Mouse (Mus musculus) cerebellum, adult 8-10 months (tissue): ENCODE results near the gene C1ql1.

ENCODE experiments used
- DNase-seq: peaks from one replicate; pipeline ENCODE4 v3.0.0; 2022

Gene C1ql1

DNA sequence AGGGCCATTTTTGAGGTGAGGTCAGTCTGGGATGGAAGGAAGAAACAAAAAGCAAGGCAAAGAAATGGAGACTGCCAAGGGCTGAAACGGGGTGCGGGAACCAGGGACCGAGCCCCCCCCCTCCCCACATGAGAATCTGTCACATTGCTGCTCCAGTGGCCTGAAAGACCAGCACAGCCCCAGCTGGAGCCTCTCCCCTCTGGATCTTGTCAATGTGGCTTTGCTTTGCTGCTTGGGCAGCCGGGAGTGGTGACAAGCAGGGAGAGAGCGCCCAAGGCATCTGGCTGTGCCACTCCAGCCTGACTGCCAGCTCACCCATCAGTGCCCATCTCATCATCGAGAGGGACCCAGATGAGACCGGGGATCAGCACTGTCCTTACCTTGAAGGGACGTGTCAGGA lies 11.2 kb upstream of the C1ql1 start:
- no peak for DNase-seq

DNA sequence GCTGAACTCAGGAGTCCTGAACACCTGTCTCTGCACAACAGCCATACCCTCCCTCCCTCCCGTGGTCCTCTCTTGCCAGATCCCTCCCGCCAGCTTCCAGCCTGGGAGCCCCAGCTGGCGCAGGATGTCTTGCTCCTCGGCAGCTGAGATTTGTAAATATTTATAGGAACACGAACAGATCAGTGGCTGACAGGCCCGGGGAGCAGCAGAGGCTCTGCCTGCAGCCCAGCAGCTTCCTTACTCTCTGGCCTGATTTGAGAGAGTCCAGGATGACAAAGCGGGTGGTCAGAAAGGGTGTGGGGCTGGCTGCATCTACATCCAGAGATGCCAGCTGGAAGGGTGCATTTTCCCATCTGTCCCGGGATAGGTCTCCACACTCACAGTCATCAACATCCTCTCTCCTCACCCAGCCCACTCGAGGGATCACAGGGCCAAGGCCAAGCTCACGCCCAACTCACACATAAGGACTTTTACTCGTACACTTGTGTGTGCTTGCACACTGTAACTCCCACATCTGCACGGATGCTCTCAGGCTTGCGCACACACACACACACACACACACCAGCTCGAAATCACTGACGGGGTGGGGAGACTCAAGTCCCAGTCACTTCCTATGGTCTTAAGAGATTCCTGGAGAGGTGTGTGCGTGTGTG lies 10.6 kb upstream of the C1ql1 start:
- no peak for DNase-seq

DNA sequence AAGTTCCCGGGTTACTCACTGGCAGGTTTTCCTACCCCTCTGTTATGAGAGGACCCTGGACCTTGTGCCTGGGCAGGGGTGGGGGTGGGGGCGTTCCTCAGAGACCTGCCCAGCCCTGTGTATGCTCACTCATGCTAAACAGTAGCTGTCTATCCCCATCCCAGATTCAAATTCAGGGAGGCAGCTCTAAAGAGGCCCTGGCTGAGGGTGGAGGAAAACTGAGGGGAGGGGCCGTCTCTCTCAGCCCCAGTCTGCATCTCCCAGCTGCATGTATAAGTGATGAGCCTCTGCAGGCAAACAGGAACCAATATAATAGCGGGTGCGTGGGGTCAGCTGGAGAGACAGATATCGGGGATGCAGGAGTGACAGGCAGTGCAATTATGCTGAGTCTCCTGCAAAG lies 6.4 kb upstream of the C1ql1 start:
- no peak for DNase-seq

DNA sequence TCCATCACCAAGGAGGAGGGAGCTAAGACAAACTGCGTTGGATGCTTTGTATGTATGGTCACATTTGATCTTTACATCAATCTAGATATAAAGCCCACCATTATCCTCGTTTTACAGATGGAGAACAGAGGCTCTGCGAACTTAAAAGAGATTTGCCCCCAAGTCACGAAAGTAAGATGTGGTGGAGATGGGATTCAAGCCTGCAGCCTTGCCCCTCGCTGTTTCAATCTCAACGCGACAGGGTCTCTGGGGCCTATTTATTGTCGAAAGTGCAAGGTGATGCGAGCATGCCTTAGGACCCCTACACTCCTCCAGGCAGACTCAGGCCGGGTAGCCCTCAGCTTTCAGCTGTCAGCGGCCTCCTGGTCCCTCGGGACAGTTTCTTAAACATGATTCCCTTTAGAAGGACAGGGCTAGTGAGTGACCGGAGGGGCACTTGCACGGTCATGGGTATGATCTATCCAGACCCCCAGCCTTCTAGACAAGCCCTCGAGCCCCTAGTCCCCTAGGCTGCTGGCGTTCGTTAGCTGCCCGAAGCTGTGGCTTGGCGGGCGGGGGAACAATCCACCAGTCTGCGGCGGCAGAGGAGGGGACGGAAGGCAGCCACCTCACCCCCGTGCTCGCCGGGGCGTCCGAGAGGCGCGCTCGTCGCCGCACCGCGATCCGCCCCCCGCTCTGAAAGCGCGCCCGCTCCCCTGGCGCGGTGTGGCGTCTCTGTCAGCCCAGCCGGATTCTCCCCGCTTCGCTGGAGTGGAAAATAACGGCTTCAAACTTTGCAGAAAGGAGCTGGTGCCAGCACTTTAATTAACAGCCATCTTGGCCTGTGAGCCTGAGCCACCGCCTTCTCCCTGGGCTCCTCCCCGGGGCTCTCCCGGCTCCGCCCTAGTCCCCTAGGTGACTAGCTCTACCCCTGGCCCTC lies 1.8 kb upstream of the C1ql1 start:
- no peak for DNase-seq

DNA sequence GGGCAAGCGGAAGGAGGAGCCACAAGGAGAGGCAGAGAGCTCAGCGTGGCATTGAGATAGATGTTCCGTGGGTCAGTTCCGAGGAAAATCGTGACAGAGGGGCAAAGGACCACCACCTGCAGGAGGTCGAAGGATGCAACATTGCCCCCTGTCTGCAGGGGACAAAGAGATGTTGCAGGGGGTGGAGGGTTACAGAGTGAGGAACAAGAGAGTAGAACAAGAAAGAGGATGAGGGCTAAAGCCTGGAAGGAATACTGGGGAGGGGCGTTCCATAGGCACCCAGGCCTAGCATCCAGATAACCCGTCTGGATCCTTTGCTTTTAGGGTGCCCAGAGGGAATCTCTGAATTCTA lies 480 bp upstream of the C1ql1 start:
- no peak for DNase-seq

DNA sequence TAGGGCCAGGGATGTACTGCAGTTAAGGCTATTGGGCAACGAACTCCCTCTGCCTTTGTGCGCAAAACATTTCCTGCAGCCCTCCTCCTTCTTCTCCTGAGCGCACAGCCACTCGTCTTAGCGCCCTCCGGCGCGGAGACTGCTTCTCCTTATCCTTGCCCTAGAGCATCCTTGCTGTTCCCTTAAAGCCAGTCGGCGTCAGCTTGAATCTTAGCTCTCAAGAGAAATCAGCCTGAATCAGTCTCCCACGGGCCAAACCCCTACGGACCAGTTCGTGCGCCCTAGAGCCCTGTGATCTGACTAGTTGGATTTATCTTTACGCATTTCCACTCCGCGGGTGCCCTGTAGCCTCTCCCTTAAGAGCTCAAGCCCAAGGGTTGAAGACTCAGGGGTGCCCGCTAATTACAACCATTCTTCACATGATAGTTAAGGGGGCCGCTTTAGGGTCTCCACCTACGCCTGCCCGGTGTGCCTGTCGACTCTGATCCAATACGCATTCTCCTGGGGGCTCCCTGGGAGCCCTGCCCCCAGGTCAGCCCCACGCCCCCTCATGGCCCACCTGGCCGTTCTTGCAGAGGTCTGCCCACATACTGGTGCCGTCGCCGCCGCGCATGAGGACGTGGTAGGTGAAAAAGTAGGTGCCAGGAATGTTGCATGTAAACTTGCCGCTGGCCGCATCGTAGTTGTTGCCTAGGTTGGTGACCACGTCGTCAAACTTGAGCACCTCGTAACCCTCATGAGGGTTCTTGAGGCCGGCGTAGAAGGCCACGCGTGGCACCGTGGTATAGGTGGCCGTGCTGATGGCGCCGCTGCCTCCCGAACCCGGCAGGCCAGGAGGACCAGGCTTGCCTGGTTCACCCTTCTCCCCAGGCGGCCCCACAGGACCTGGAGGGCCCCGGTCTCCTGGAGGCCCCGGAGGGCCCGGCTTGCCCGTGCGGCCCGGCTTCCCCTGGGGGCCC lies 903 bp downstream of the C1ql1 start:
- DNase-seq: no peak

DNA sequence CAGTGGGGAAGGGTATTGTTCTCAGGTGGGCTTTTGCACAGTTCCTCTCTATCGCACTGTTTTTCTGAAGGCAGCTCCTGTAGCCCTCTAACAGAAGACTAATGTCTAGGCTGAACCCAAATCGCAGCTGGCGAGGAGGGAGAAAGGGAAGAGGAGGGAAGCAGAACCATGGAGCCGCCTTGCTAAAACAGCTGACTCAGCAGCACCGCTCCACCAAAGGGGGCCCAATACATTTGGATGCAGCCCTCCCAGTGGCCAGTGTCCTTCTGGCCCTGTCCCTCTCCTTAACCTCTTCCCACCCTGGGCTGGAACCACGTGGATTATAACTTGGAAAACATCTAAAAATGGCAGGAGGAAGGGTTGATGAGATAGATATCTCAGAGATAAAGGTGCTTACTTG lies 5.3 kb downstream of the C1ql1 start:
- DNase-seq: no peak

DNA sequence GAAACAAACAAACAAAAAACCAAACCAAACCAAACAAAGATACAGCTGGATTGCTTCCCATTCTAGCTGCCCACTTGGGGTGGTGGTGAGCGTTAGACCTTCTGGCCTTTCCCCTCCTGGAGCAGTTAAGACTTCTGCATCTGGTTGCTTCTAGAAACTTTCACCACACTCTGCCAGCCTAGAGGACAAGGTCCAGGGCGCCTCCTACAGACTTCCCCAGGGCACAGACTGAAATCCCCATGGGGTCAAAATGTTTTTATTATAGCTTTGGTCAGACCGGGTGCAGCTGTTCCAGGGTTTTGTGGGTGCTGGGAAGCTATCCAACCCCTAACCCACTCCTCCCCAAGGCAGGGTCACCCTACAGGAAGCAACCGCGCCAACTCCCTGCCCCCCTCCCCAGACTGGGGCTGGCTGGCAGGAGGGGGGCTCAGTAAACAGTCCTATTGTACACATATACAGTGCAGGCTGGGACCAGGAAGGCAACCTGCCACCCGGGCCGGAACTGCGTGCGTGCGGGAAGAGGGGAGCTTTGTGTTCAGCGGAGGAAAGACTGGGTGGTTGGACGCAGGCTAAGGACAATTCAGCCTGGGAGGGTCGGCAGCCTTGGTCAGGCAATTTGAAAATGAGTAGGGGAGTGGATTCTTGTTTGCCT lies 7.3 kb downstream of the C1ql1 start:
- DNase-seq: no peak

DNA sequence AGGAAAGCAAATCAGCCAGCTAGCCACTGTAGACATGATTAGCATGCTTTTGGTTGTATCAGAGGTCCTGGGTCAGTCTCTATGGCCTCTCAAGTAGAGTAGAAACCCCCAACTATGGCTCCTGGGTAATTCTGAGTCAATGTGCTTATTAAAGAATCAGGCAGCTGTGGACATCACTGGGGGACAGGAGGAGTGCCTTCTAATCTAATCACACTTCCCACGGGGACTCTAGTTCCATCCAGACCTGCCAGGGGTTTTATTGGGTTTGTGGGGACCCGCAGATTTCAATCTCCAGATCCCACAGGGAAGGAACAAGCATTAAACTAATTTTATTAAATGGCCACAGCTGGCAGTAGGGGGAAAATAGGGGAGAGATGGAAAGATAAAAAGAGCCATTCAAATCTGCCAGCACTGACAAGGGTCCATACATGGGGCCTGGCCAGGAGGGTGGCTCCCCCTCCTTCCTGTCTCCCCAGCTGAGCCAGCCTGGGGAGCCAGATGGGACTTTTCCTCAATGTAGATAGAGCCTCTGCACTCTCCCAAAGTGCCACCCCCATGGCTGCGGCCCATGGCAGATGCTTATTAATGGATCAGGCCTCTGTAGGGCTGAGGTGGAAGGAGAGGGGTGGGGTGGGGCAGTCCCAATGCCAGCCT lies 8.8 kb downstream of the C1ql1 start:
- DNase-seq: no peak

DNA sequence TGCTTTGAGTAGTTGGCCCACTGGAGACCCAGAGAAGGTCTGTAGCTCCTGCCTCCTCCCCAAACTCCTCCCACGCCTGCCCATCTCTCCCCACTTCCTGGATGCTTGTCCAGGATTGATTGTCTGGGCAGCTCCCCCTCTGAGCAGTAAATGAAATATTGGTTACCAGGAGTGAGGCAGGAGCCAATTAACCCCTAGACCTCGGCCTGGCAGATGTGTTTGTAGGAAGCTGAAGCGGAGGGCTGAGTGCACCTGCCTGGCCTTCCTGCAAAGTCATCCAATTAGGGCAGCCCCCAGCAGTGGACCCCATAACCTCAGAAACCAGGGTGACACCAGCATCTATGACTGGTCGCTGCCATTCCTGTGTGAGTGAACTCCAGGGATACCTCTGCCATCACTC lies 10.2 kb downstream of the C1ql1 start:
- DNase-seq: no peak

DNA sequence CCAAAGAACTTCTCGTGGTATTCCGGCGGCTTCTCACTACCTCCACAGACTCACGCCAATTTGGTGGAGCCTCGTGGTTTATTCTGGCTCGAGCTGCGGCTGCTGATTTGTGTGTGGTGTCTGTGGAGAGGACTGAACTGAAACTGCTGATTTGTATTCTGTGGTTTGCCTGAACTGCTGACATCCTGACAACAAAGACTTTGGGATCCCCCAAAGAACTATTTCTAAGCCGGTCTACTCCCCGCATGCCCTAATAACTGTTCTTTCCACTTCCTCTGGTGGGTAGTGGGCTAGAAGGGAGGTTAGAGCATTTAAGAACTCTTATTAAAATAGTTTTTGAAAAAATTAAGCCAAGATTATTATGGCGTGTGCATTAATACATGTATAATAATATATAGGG lies 15.8 kb downstream of the C1ql1 start:
- no peak for DNase-seq

DNA sequence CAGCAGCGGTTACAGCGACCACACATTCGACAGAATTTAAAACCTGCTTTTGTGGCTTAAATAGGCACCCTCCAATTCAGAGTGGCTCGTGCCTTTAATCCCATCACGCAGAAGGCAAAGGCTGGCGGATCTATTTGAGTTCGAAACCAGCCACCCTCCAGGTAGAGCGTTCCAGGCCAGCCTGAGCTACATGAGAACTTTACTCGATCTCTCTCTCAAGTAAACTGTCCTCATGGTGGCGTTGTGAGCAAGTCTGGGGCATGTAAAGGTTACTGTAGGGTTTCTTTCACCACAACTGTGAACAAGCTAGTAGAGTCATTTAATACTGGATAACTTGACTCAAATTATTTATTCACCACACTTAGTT lies 21.2 kb downstream of the C1ql1 start:
- no peak for DNase-seq

DNA sequence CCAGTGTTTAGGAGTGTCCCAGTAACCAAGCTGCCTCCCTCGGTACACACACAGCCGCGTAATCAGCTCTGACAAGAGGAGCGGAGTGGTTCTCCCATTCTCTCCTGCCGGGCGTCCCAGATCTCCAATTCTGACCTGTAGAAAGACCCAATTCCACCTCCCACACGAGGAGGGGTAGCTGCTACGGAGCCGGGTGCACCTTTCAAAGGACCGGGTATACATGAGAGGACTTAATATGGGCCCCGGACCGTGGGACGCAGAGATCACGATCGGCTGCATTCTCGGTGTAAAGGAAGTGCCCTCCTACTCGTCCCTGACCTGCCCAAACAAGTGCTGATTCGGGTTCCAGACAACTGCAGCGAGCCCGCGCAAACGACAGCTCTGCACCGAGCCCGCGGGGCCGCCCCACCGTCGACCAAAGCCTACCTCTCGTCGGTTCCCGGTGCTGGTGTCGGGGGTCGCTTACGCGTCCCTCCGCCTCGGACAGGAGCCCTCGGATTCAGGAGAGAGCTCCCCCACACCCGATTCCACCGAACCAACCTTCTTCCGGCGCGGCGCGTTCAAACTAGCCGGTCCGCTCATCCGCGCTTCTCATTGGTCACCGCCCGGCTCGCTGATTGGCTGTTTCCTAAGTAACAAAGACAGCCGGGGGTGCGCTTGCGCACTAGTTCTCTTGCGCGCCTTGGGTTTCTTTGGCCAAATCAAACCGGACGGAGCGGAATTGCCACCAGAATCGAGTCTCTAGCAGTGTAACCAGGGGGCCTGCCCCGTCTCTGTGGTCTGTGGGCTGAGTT lies 21.7 kb downstream of the C1ql1 start, which contains the start of gene Kif18b:
Gene Kif18b, minus strand, starts transcription at position 568 of the 794 bp plus-strand sequence.
- DNase-seq: peak; percentile 90

DNA sequence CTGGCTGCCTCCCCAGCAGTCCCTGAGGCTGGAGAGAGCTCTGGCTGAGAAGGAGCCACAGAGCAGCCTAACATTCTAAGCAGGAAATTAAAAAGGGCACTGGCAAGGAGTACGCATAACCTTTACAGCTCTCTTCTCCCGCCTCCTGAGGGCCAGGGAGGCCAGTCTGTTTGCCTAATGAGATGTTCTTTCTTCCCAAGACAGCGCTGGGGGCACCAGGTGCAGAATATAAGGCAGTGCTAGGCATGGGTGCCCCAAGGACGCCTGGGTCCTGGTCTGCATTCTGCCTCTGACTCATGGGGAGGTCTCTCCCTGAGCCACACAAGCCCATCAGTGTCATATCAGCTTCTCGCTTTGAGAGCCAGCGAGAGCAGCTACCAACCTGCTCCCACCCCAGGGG lies 25.0 kb downstream of the C1ql1 start:
- no peak for DNase-seq

DNA sequence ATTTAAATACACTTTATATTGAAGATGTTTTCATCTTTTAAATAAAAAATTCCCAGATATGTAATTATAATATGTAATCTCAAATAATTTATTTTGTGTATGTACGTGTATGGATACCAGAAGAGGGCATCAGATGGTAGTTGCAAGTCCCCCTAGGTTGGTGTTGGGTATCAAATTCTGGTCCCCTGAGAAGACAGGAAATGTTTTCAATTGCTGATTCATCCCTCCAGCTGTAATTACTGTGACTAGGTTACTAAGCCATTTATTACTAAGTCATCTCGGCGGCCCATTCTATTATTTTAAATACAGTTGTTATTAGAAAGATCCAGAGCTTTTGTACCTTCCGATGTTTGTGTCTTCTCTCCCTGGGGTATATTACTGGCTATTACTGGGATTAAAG lies 28.4 kb downstream of the C1ql1 start:
- no peak for DNase-seq

DNA sequence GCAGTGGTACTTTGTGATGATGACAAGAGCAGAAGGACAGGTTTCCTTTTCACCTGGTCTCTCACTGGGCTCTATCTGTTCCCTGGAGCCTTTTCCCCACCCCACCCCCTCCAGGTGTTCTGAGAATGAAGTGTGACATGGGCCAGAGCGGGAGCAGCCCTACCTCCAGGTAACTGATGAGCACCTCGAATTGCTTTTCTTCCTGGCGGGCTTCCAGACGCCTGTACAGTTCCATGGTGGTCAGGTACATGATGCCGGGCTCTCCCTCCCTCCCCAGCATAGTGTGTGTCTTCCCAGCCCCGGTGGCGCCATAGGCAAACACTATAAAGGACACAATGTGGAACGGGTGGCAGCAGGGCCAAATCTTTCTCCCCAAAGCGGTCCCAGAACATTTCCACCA lies 31.1 kb downstream of the C1ql1 start:
- DNase-seq: no peak

DNA sequence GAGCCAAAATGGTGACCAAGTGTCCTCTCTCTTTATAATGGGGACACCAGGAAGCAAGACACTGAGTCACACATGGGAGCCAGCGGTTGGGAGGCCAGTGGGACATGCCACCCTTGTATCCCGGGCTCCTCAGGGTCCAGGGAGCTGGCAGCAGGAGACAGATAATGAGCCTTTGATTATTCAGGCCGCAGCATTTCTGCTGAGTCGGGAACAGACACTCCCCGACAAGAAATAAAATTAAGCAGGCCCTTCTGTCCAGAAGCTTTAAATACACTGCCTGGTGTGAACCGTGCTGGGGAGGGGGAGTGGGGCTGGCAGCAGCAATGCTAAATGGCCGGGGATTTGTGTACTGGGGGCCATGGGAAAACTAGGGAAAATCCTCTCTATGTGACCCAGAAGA lies 35.1 kb downstream of the C1ql1 start:
- no peak for DNase-seq

DNA sequence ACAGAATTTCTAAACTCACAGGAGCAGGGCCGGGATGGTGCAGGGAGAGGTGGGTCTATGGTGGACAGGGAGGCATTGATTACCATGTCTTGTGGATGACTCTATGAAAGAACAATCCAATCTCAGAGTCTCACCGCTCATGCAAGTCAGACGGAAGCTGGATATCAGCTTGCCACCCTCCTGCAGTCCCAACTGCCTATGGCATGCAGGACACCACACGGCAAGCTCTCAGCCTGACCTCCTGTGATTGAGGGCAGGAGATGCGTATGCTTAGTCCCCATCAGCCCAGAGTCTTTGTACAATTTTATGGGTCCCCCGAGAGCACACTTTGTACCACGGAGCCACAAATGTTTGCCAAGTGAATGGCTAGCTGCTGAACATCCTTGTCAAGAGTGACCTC lies 42.8 kb downstream of the C1ql1 start:
- DNase-seq: no peak

DNA sequence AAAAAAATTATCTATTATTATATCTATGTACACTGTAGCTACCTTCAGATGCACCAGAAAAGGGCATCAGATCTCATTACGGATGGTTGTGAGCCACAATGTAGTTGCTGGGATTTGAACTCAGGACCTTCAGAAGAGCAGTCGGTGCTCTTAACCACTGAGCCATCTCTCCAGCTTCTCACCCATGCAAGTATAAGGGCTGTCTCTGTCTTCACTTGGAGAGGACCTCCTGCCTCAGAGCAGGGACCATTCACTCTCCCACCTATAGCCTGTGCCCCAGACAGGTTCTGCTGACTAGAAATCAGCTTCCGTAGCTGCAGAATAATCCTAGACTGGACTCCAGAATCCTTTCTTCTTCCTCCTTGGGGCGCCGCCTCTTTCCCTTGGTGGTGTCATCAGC lies 44.4 kb downstream of the C1ql1 start:
- no peak for DNase-seq

DNA sequence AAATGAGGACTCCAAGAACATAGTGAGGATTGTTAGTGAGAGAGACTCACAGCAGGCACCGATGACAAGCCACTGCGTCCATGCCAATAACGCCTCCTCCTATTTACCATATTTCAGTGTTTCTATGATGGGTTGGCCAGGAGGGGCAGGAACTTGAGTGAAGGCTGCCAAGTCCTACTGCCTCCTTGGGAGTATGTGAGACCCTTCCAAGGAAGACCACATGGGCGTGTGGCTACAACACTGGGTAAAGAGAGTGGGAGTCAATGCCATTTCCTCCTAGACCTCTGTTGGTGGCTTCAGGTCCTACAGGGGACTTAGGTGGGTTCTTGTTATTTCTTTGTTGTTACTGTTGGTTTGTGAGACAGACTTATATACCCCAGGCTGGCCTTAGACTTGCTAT lies 45.3 kb downstream of the C1ql1 start:
- no peak for DNase-seq

DNA sequence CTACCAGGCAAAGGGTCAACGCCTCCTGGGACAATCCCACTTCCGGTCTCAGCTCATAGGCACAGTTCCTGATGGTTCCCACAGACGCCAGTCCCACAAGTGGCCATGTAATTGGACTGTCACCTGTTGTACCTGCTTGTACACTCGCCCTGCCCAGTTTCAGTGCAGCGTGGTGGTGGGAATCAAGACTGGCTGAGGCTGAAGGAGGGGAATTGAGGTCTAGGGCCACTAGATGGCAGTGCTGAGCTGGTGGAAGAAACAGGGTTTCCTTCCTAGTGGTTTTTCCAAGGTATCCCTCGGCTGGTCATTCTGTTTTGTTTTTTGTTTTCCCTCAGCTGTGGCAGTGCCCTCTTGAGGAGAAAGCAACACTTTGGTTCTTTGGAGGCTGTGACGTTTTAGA lies 45.7 kb downstream of the C1ql1 start, which contains the start of gene Gfap:
Gene Gfap, minus strand, starts transcription at position 150 of the 400 bp plus-strand sequence.
- peak; percentile 80 for DNase-seq
